Mouse (Mus musculus) thymus, postnatal 4 days (tissue): Measurements from ENCODE around the gene Dpp4.

ENCODE experiments used
- DNase-seq: peaks from one replicate; pipeline ENCODE4 v3.0.0; 2021

Gene Dpp4

DNA sequence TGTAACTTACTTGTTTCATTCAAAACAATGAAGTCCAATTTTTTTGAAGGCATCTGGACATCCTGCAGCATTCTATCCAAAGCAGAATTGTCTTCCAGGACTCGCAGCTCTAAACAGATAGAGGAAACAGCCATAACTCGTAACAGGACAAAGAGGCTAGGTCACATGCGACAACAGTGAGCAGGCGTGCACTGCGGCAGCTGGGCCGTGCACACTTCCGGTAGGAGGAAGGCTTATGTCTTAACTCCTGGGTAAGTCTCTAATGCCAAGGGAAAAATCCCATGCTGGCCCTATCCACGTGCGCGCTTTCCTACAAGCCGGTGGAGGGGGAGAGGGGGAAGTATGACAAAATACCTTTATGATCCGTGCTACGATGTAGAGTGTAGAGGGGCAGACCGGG lies 55.4 kb downstream of the Dpp4 start:
- no peak for DNase-seq

DNA sequence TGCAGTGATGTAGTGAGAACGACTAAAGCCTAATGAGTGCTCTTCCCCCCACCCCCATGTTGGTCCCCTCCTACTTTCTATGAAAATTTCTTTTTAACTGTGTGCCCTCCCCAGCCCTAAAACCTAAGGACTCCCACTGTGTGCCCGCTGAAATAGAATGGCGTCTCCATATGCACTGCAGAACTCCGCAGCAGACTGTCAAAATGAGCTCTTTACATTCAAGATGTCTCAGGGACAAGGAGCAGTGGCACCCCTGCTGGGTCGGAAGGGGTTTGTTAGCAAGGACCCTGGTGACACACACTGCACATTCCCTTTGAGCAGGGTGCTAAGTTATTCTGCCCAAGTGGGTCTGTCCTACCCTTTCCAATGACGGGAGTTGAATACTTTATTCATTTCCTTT lies 56.3 kb downstream of the Dpp4 start:
- DNase-seq, result no peak

DNA sequence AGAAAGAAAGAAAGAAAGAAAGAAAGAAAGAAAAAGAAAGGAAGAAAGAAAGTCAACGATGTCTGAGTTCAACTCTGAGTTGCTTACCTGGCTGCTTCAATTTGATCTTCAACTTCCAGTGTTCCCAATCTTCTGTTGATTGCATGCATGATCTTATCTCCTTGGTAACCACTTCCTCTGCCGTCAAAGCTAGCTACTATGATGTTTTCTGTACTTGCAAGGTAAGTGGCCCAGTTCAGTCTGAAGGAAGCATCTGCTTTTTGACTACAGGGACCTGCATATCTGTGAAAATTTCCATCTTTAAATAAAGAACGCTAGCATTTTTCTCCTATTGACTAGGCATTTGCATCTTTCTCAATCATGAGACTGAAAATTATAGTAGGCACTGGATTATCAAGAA lies 60.0 kb downstream of the Dpp4 start:
- DNase-seq, result no peak

GRCm38 (mm10) chr2:62347762-62348161 lies 64.3 kb downstream of the Dpp4 start:
- DNase-seq, result no peak

GRCm38 (mm10) chr2:62346771-62347170 lies 65.3 kb downstream of the Dpp4 start:
- no peak for DNase-seq

DNA sequence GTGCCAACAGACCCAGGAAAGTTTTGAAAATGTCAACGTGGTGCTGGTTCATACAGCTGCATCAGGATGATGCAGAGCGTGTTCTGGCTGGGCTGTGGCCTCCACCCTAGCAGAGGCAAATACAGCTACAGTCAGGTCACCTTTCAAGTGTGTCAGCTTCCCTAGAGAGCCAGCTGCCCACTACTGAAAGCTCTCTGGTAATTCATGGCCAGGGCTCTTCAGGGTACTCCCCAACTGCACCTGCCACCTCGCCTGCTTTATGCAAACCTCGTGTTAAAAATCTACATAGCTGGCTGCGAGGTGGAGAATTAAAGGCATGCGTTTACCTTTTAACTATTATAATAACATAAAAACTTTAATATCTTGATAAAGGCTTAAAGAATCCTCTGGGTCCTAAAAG lies 67.7 kb downstream of the Dpp4 start:
- no peak for DNase-seq

- DNase-seq, result no peak
Observed at GRCm38 (mm10) chr2:62341734-62342128, 70.3 kb downstream of the Dpp4 start.

GRCm38 (mm10) chr2:62341061-62341733 lies 70.8 kb downstream of the Dpp4 start:
- DNase-seq, result no peak

GRCm38 (mm10) chr2:62339222-62339944 lies 72.6 kb downstream of the Dpp4 start:
- no peak for DNase-seq

GRCm38 (mm10) chr2:62337086-62337485 lies 74.9 kb downstream of the Dpp4 start:
- no peak for DNase-seq

DNA sequence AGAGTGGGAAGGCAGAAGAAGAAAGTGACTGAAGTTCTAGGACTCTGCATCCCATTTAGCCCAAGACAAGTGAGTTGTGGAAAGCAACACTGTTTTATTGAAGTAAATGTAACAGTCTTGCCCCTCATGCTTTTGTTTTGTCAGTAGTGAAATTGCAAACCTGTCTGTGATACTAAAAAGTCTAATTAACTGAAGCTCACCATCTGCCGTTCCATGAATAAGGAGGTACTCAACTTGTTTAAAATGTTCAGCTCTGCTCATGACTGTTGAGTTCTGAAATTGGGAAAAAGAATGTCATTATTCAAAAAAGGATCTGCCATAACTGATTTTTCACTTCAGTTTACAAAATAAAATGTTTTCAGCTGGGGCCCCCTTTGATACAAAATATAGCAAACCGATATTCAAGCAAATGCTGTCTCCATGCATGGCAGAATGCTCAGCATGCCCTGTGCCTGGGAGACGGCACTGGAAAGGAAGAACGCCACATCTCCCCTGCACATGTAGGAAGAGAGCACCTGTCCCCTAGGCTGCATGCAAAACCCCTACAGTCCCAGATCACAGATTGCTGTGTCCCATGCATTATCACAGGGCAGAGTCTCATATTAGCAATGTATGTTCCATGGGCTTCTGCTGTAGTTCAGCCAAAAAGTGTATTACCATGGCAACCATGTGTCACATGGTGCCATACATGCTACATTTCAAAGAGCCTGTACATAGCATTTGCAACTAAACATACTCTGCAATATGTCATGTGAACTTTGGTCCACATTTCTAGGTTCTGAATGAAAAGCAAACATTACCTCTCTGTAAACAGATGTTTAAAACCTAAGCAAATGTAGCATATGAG lies 77.4 kb downstream of the Dpp4 start:
- DNase-seq, result no peak

DNA sequence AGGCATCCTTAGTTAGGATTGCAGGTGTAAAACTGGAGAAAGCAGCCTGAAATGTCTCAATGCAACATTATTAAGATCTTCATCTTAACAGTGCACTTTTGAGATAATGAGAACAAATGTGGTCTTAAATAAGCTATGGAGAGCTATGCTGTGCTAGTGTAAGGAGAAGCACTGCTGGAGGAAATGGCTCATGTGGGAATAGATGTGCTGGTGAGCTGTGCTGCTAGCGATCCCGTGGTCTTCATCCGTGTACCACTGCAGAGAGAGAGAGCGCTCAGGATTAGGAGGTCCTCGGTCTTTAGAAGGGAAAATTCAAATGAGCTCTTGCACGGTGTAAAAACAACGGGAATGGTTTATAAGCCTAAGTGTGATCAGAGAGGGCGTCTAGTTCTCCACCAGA lies 79.6 kb downstream of the Dpp4 start:
- no peak for DNase-seq

DNA sequence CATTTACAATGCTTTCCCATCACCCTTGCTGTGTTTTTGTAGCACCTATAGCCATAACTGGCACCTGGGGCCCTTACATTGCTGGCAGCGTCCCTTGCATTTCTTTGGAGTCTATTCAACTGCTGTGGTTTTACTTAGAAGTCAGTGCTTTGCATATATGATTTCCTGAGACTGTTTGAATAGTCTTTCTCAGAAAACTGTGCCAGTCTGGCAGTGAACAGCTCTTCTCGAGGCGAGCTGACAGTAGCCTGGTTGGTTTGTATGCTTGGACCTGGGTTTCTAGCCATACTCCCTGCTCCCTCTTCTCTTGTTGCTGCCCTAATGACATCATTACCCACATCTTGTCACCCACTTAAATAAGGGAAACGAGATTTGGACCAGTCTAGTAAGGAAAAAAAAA lies 80.1 kb downstream of the Dpp4 start:
- DNase-seq, result peak; percentile 28

DNA sequence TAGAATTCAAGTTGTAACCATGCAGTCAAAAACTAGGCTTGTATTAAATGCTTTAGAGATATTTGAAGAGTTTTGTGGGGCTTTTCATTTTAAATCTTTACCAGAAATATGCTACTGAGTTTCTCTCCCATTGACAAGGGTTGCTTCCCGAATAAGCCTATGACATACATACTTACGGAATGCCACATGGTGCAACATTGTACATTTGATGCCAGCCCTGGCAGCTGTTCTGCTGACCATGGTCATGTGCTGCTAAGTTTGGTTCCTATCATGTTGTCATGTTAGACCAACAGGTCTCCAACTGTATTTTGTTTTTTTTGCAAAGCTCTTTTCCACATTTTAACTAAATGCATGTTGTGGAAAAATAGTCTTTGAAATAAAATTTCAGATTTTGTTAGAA lies 86.6 kb downstream of the Dpp4 start:
- DNase-seq, result no peak

DNA sequence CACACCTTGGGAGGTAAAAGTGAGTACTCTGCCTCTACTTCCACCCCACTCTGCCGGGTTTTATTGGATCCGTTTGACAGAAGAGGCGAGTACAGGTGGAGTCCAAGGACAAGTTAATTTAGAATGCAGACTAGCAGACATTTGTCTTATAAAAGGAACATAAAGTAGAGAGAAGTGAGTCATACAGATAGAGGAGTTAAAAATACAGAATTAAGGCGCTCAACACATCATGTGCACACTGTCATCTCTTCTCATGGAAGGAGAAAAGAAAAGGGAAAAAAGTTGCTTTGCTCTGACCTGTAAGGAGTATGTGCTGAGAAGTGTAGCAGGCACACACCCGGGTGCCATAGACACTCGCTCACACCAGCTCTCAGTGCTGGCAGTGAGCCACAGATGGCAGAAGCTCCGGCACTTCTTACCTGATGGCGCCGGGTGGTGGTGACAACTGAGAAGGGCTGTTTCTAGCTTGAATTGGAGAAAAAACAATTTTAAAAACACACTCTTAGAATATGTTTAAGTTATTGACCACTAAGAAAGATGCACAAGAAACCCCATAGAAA lies 88.9 kb downstream of the Dpp4 start:
- DNase-seq, result no peak

DNA sequence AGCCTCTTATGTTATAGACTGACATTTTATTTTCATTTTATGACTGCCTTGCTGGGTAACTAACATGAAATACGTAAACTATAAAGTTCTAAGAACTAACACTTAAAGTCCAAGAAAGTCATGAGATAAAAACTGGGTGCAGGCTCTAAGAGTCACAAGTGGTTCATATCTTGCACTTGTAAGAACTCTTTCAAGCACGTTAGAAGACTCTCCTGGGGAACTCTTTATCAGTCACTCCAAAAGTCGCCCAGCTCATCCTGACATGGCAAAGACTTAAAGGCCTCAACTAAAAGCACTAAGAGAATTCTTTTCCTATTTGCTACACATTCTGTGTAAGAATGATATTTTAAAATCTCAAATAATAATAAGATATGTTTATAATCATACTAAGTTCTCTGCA lies 92.5 kb downstream of the Dpp4 start:
- no peak for DNase-seq

- DNase-seq, result no peak
Observed at GRCm38 (mm10) chr2:62316930-62317329, 95.1 kb downstream of the Dpp4 start.

DNA sequence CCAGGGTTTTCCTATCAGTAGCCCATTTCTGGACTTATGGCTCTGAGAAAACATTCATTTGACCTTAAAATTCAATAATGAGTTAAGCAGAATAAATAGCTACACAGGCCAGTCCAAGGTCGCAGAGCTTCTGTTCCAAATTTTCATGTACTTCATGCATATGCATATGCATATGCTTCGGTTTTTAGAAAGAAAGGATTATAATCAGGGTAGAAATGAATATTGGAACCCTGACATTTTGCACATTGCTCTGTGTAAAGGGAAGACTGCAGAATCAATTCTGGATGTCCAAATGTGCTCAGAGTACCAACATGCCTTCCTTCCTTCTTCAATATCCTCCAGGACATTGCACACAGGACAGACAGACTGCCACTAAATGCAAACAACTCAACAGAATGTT lies 104.6 kb downstream of the Dpp4 start:
- DNase-seq, result no peak

- DNase-seq, result no peak
Observed at GRCm38 (mm10) chr2:62306978-62307377, 105.1 kb downstream of the Dpp4 start.

DNA sequence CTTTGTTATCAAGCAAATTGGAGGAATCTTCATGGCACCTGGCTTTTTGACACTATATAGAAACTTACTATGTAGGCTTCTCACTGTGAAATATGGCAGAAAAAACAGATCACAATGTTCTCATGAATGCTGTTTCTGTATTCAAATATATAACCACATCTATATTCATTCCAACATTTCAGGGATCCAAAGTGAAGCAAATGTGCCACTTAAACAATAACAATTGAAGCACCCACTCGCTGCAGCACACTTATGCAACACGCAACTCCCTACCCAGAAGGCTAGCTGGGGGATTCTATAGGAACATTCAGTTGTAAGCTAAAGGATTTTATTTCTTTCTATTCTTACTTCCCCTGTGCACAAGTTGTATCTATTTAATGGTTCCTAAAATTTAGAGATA lies 110.3 kb downstream of the Dpp4 start:
- DNase-seq, result no peak

- no peak for DNase-seq
Observed at GRCm38 (mm10) chr2:62293846-62294245, 118.2 kb downstream of the Dpp4 start.

DNA sequence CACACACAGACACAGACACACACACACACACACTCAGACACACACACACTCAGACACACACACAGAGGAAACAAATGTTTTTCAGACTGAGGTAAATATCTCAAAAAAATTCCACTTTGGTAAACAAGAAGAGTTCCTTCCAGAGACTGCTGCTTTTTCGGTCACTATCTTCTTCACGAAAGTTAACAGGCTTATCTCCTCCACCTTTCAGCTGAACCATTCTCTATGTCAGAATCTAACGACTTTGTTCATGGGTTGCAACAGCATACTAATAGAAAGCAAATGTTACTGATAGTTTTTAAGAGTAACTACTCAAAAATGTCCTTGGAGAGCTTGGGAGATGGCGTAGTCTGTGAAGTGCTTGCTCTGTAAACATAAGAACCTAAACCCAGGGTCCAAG lies 124.5 kb downstream of the Dpp4 start:
- DNase-seq, result no peak

GRCm38 (mm10) chr2:62285847-62286246 lies 126.2 kb downstream of the Dpp4 start:
- no peak for DNase-seq

DNA sequence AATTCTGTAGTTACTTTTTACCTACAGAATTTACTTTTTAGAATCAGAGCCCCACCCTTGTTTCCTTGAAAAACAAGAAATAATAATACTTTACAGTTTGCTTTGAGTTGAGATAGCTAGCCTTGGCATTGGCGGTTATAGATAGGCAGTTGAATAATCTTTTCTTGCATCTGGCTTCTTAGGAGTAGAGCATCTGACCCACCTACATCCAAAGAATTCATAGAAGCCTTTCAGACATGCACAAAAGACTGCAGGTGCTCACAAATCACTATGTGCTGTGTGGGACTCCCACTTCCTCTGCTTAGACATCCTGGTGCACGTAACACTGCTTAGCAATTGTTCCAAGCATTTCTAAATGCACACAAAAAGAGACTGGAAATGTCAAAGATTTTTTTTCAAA lies 127.0 kb downstream of the Dpp4 start:
- DNase-seq, result no peak
